Mouse (Mus musculus) hindbrain, embryonic 11.5 days (tissue): Measurements from ENCODE around the gene Gprc5d. TPM values are rescaled to one million over a fixed set of nuclear protein-coding genes. Genes with fewer than 3 reads are reported as not detected.

Source experiments
- ATAC-seq: fragments of 200-750 bp; cut with Nextera tagmentation; 2 replicates; pipeline ENCODE4 v1.8.0; 2017; ENCODE audit warnings: mild to moderate bottlenecking, moderate TSS enrichment, moderate library complexity; ENCODE audit not compliant: low FRiP score
- DNase-seq: peaks from one replicate; pipeline ENCODE4 v3.0.0-alpha.2; 2015; ENCODE audit warnings: low spot score
- H3K27ac ChIP-seq: fragments of 300-500 bp; sonication (generic); 2 replicates; pipeline ENCODE4 v1.5.1; 2014; ENCODE audit warnings: mild to moderate bottlenecking, low read depth, low read length
- H3K27me3 ChIP-seq: fragments of 300-500 bp; sonication (generic); 2 replicates; pipeline ENCODE4 v1.6.1; 2014; ENCODE audit warnings: mild to moderate bottlenecking, low read length, moderate library complexity, mixed read lengths; ENCODE audit not compliant: control insufficient read depth, insufficient read depth
- H3K36me3 ChIP-seq: fragments of 300-500 bp; sonication (generic); 2 replicates; pipeline ENCODE4 v1.6.1; 2014; ENCODE audit warnings: mild to moderate bottlenecking, low read length, moderate library complexity, mixed read lengths; ENCODE audit not compliant: control insufficient read depth, insufficient read depth
- H3K4me1 ChIP-seq: fragments of 300-500 bp; sonication (generic); replicated peaks from 2 replicates; pipeline ENCODE4 v1.6.1; 2014; ENCODE audit warnings: low read length, mixed read lengths; ENCODE audit not compliant: control insufficient read depth, insufficient read depth
- H3K4me2 ChIP-seq: fragments of 300-500 bp; sonication (generic); replicated peaks from 2 replicates; pipeline ENCODE4 v1.6.1; 2014; ENCODE audit warnings: mild to moderate bottlenecking, low read depth, low read length
- H3K4me3 ChIP-seq: fragments of 300-500 bp; sonication (generic); 2 replicates; pipeline ENCODE4 v1.5.1; 2014; ENCODE audit warnings: low read depth, low read length
- H3K9ac ChIP-seq: fragments of 300-500 bp; sonication (generic); 2 replicates; pipeline ENCODE4 v1.6.1; 2014; ENCODE audit warnings: low read depth, low read length
- H3K9me3 ChIP-seq: fragments of 300-500 bp; sonication (generic); 2 replicates; pipeline ENCODE4 v1.6.1; 2016; ENCODE audit warnings: low read length; ENCODE audit not compliant: control insufficient read depth
- WGBS: fragments of 180-500 bp; shearing (Covaris S2); extraction: QIAGEN DNeasy Blood & Tissue Kit; methylation state at CpG from one replicate; pipeline ENCODE4 v1.1.7; 2014; 5-methylcytosine and 5-hydroxymethylcytosine counted together
- polyA plus RNA-seq: library from polyadenylated mRNA; unstranded; fragments of >200 nt; fragmentation: Nextera tagmentation; extraction: Ambion mirVana; gene quantifications from 2 replicates; pipeline ENCODE4 v1.2.1, GENCODE M21; 2014

Gprc5d gene
- polyA plus RNA-seq, 1 experiment from 2014 or later, result not detected

GRCm38 (mm10) chr6:135133086-135133485 lies 15.0 kb upstream of the Gprc5d start:
- ATAC-seq (no peak), DNase-seq (no peak)
- Histone ChIP-seq H3K27ac (no peak overlapping the region), H3K9ac (no peak overlapping the region), H3K4me3 (no peak overlapping the region), H3K27me3 (no peaks in the 10 kb centered on the region), H3K9me3 (no peaks in the 10 kb centered on the region), H3K4me2 (no peak overlapping the region), H3K4me1 (peaks cover 6% of the 10 kb centered on the region; the same call in 1 of the 2 replicates), H3K36me3 (no peaks in the 10 kb centered on the region)
- 88% methylated on average over 7 of the region's 7 CpGs for WGBS

- H3K9me3 ChIP-seq, result no peaks in the 10 kb centered on the region
- no peak overlapping the region for H3K4me3 ChIP-seq
- H3K9ac ChIP-seq, result no peak overlapping the region
- no peak overlapping the region for H3K4me2 ChIP-seq
- no peak overlapping the region for H3K27ac ChIP-seq
- 59% methylated on average over 5 of the region's 5 CpGs for WGBS
- H3K36me3 ChIP-seq, result no peaks in the 10 kb centered on the region
- no peak for ATAC-seq
- no peak for DNase-seq
- no peaks in the 10 kb centered on the region for H3K4me1 ChIP-seq
- no peaks in the 10 kb centered on the region for H3K27me3 ChIP-seq
Measured at GRCm38 (mm10) chr6:135124755-135125380, 6.8 kb upstream of the Gprc5d start.

GRCm38 (mm10) chr6:135116479-135116878 lies 1.6 kb downstream of the Gprc5d start:
- Histone ChIP-seq H3K27ac (no peak overlapping the region), H3K9ac (no peak overlapping the region), H3K9me3 (no peaks in the 10 kb centered on the region), H3K4me1 (peaks cover 2% of the 10 kb centered on the region; the same call in 1 of the 2 replicates), H3K36me3 (no peaks in the 10 kb centered on the region), H3K4me3 (no peak overlapping the region), H3K4me2 (no peak overlapping the region), H3K27me3 (no peaks in the 10 kb centered on the region)
- no peak for DNase-seq
- 95% methylated on average over 8 of the region's 8 CpGs for WGBS
- no peak for ATAC-seq

GRCm38 (mm10) chr6:135113114-135113436 lies 5.0 kb downstream of the Gprc5d start:
- Histone ChIP-seq H3K9me3 (no peaks in the 10 kb centered on the region), H3K27me3 (no peaks in the 10 kb centered on the region; the same call in 1 of the 2 replicates), H3K4me3 (no peak overlapping the region), H3K4me1 (peaks cover 2% of the 10 kb centered on the region; the same call in 1 of the 2 replicates), H3K9ac (no peak overlapping the region), H3K4me2 (no peak overlapping the region), H3K36me3 (no peaks in the 10 kb centered on the region), H3K27ac (no peak overlapping the region)
- peak; percentile 71 for ATAC-seq
- 13% methylated on average over 6 of the region's 6 CpGs for WGBS
- DNase-seq, result no peak

- Histone ChIP-seq H3K36me3 (no peaks in the 10 kb centered on the region), H3K9me3 (no peaks in the 10 kb centered on the region), H3K27me3 (no peaks in the 10 kb centered on the region; the same call in 1 of the 2 replicates), H3K4me1 (peaks cover 2% of the 10 kb centered on the region; the same call in 1 of the 2 replicates), H3K9ac (no peak overlapping the region), H3K27ac (no peak overlapping the region), H3K4me2 (no peak overlapping the region), H3K4me3 (no peak overlapping the region)
- ATAC-seq (peak; percentile 75), DNase-seq (peak; percentile 52)
- WGBS, result 18% methylated on average over 7 of the region's 7 CpGs
Measured at GRCm38 (mm10) chr6:135112411-135113113, 5.5 kb downstream of the Gprc5d start.

- Histone ChIP-seq H3K9me3 (no peaks in the 10 kb centered on the region), H3K27me3 (peaks cover 3% of the 10 kb centered on the region; the same call in 1 of the 2 replicates), H3K36me3 (no peaks in the 10 kb centered on the region), H3K9ac (no peak overlapping the region), H3K4me2 (no peak overlapping the region), H3K4me3 (no peak overlapping the region), H3K27ac (no peak overlapping the region), H3K4me1 (no peaks in the 10 kb centered on the region; the same call in 1 of the 2 replicates)
- ATAC-seq, result no peak
- 91% methylated on average over 6 of the region's 6 CpGs for WGBS
- no peak for DNase-seq
Measured at GRCm38 (mm10) chr6:135107014-135107413, 11.1 kb downstream of the Gprc5d start.

GRCm38 (mm10) chr6:135102736-135103303 lies 15.3 kb downstream of the Gprc5d start:
- Histone ChIP-seq H3K27me3 (0 out of 2 replicates have a peak, but pooled peaks cover 3% of the 10 kb centered on the region), H3K4me1 (no peaks in the 10 kb centered on the region), H3K36me3 (no peaks in the 10 kb centered on the region), H3K27ac (no peak overlapping the region), H3K4me2 (no peak overlapping the region), H3K9ac (no peak overlapping the region), H3K4me3 (no peak overlapping the region), H3K9me3 (no peaks in the 10 kb centered on the region)
- no peak for DNase-seq
- 82% methylated on average over 5 of the region's 5 CpGs for WGBS
- ATAC-seq, result no peak

- ATAC-seq (no peak), DNase-seq (no peak)
- H3K4me2 ChIP-seq, result no peak overlapping the region
- H3K27me3 ChIP-seq, result 0 out of 2 replicates have a peak, but pooled peaks cover 3% of the 10 kb centered on the region
- H3K36me3 ChIP-seq, result no peaks in the 10 kb centered on the region
- no peak overlapping the region for H3K4me3 ChIP-seq
- no peaks in the 10 kb centered on the region for H3K9me3 ChIP-seq
- H3K9ac ChIP-seq, result no peak overlapping the region
- no peaks in the 10 kb centered on the region for H3K4me1 ChIP-seq
- no peak overlapping the region for H3K27ac ChIP-seq
- 77% methylated on average over 15 of the region's 15 CpGs for WGBS
Measured at GRCm38 (mm10) chr6:135100787-135101472, 17.2 kb downstream of the Gprc5d start.
